Mouse (Mus musculus) frontal cortex, adult 2 months (tissue): ENCODE data around the gene Gli2. TPM values are rescaled to one million over a fixed set of nuclear protein-coding genes. Genes with fewer than 3 reads are reported as not detected.

Experiments used
- DNase-seq, 2 experiments: peaks; one replicate each; pipeline ENCODE4 v3.0.0; 2022; ENCODE audit warnings: low spot score in 1 of 2; ENCODE audit errors: extremely low spot score in 1 of 2
- polyA plus RNA-seq: library from polyadenylated mRNA; depleted of rRNA; stranded (reverse); fragments of >200 nt; gene quantifications from 2 replicates; pipeline ENCODE4 v1.2.3, GENCODE M21; 2012

The Gli2 gene
- polyA plus RNA-seq, 1 experiment, result 2.2 TPM

DNA sequence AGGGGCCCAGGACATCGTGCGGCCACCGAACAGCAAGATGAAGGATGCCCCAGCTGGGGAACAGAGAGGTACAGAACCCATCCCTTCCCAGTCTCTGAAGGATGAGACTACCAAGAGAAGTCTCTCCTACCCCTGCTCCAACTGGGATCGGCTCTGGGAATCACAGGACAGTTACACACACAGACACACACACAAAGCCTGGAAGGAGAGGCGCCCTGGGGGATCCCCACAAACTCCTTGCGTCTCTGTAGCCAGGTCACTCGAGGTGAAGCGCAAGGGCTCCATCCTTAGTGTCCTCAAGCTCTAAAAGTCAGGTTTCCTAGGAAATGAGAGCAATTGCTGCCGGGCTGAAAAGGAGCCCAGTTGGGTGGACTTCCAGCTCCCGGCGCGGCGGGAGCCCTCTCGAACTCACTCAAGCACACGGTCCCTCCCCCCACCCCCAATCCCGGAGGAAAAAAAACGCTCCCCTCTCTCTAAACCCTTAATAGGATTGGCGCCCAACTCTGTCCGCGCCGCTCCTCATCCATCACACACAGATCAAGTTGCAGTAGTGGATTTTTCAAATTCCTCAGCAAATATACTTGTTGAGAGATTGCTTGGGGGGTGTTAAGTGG is 1.4 kb downstream of the Gli2 start:
- no peak for DNase-seq

DNA sequence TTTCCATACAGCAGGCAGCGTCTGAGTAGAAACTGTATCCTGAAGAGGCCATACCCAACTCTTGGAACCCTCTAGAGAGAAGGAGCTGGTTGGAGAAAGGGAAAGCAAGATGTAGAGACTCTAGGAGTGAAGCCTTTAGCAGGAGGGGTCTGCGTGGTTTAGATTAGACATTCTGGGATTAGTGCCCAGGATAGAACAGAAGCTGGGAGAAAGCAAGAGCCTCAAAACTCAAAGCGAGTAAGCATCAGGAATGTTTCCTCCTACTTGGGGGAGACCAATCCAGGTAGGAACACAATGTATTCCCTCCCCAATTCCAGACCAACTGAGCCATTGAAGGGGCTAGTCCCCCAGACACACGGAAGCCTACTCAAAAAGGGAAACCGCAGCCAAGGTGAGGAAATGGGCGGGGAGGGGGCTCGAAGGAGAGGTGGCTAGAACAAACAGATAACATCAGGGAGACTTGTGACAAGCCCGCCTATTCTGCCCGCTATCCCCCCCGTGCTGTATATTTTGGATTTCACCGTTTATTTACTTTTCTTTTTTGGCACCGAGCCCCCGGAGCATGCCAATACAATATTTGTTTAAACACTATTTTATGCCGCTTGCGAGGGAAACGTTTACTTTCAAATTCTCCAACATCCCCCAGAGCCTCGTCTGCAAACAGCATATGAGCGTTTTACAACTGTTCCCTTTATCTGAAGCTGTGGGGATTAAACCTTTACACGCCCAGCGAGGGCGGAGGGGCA is 2.1 kb downstream of the Gli2 start:
- DNase-seq, result no peak

DNA sequence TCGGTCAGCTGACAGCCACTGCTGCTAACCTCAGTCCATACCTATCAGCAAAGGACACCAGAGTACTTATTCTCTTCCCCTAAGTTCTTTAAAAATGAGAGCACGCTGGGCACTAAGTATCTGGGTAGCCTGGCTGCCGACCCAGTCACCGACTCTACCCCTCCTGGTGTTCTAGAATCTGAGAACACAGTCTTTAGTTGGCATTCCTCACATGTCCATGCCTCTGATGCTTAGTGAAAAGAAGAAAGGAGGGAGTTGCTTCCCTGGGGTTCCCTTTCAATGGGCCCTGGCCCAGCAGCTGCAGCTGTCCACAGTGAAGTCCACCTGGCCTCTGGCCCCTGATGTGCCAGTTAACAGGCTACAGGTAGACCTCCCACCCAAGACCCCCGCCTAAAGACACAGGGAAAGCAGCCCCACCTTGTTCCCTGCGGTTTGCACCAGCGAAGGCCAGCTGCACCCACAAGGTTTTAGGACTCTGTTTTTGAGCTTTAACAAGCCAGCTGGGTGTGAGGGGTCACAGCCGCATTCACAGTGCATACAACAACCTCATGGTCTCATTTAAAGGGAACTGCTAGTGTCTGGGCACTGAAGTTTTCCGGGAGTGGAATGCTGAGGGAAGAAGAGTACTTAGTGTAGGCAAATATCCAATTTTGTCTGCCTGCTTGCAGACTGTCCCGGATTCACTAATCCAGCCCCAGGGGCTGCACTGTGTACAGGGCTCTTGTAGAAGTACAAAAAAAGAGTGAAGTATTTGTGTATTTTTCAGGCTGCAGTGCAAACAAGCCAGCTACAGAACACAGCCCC is 3.4 kb downstream of the Gli2 start:
- DNase-seq, result no peak

DNA sequence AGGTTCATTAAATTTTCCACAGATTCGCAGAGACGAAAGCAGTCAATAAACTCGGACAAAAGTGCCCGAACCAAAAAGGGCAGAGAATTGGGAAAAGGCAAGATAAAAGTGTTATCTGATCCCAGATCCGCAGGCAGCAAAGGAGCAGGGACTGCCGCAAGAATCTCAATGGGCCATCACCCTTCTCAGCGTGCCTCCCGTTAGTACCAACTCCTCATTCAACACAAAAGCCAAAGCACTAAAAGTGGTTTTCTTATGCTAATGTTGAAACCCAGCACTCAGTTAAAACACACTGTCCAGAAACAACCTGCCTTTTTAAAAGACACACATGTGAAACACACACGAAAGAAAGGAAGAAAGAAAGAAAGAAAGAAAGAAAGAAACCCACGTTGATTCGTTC is 4.4 kb downstream of the Gli2 start:
- no peak for DNase-seq

DNA sequence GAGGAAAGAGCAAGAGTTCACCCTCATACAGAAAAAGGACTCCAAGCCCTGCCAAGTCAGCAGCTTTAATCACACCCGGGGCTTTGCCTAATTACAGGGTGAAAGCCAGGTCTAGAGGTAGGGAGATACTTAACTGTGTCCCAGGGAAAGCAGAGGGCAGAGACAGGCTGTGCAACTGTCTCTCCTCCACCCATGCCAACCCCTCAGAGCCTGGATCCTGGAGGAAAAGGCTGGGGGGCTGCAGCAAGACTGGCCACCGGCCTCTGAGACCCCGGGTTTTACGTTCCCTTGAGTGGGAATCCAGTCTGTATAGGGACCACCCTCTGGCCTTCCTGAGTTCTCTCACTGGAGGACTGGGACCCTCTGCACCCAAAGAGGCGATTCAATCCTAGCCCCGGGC is 4.9 kb downstream of the Gli2 start:
- no peak for DNase-seq

DNA sequence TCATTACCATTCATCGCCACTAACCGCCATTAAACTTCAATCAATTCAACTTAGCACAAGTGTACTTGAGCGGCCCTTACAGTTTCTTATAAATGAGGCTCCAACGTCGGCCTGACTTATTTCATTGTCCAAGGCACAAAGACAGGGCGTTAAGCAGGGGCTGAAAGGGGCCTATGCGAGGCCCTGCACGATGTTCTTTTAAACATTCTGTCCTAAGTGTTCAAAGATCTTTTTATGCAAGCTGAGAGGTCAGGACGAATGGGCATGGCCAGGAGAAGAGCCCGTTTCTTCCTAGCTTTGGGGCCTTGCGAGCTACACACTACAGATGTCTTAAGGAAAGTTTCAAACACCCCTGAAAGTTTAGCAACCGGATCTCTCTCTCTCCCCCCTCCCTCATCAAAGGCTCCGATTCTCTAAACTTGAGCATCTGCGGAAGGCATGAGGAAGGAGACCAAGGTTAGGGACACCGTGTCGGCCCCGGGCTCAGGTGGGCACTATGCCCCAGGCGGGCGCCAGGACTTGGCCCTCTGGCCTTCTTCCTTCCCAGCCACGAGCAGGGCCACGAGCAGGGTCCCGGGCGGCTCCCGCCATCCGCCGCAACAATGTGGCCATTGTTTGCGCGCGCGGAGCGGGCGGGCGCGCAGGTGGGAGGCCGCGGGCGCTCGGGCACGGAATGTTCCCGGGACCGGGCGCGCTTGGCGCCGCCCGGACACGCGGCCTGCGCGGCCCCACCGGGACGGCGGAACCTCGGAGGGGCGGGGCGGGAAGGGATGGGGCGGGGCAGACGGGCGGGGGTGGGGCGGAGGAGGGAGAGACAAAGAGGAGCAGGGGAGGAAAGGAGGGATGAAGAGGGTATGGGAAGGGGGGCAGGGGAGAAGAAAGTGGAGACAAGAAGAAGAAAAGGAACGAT is 5.7 kb downstream of the Gli2 start:
- no peak for DNase-seq

DNA sequence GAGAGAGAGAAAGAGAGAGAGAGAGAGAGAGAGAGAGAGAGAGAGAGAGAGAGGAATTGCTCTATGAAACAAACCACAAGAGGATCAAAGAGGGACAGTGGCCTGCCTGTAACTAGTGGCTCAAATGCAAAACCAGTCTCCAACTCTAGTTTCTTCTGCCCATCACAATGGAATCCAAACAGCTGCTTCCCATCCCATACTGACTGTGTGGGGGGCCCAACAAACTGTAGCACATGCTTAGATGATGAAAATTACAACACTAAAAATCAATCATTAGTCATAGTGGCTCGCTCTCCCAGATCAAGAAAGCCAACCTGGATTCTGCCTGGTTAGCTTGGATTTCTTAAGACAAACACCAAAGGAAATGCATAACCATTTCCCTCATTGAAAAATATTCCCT is 15.0 kb downstream of the Gli2 start:
- no peak for DNase-seq

DNA sequence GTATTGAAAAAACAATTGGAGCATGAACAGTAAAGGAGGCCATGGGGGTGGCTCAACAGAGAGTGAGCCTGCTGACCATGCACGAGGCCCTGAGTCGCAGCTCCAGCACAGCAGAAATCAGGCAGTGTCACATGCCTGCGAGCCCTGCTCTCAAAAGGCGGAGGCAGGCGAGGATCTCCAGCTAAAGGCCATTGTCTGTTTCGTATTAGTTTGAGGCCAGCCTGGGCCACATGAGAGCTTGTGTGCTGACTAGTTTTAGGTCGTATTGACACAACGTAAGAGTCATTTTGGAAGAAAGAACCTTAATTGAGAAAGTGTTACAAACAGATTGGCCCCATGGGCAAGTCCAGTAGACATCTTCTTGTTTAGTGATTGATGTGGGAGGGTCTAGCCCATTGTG is 17.5 kb downstream of the Gli2 start:
- no peak for DNase-seq

DNA sequence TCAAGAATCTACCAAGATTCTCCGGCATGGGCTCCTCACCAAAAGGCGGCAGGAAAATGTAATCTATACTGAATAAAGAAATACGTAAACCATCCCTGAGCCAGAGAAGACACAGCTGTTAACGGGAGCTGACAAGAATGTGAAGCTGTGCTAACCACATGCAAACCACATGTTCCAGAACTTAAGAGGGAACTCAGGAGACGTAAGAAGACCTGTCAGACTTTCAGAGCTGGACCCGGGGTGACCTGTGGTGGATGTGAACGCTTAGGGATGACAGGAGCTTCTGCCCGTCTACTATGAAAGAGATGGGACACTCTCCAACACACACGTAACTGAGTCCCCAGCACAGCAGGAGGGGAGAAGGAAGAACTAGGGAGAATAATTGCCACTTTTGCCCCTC is 18.1 kb downstream of the Gli2 start:
- DNase-seq, result no peak

DNA sequence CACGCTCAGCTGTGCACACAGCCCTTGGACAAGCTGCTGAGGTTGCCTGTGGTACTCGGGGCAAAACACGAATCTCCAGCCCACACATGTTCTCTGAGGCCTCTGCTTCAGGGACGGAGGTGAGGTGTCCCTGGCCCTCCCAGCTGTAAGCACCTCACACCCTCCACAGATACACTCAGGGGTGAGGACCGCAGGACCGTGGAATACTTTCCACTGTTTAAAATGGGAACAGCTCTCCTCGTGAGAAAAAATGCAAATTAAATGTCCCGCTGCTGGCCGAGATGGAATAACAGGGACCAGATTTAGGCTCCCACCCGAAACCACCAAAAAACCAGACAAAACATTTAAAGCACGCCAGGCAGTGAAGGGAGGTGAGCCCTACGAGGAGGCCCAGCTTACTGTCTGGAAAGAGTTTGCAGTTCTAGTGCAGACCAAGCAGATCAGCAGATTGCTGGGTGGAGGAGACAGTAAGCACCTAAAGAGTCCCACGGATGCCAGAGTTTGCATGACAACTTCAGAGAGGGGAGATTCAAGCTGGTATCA is 19.2 kb downstream of the Gli2 start:
- no peak for DNase-seq

DNA sequence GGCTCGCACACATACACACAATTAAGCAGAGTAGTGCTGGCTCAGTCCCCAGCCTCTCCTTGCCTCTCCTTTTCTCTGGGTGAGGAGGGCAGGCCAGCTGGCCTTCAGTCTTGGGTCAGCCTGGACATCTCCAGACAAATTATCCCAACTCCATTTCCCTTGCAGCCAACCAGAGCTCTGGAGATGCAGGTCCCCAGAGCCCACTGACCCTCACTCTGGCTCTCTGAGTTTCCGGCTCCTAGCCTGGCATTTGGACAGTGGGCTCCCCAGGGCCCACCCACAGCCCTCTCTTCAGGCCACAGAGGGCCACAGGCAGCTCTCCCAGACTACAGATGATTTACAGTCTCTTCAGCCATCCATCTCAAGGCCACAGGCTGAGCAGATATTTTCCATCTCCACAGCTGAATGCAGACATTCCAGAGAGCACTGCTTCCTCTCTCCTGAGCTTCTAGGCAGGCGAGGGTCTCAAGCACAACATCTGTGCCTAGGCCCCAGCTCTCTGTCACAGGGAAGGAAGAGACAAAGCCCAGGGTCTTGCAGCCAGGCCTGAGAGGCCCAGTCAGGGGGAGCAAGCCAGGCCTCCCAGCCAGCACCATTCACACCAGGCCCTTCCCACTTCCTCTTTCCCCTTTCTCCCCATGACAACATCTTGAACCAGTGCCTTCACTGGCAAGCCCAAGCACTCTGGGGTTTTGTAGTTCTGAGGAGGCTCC is 19.8 kb downstream of the Gli2 start:
- peak; percentile 50 to 66 for DNase-seq

DNA sequence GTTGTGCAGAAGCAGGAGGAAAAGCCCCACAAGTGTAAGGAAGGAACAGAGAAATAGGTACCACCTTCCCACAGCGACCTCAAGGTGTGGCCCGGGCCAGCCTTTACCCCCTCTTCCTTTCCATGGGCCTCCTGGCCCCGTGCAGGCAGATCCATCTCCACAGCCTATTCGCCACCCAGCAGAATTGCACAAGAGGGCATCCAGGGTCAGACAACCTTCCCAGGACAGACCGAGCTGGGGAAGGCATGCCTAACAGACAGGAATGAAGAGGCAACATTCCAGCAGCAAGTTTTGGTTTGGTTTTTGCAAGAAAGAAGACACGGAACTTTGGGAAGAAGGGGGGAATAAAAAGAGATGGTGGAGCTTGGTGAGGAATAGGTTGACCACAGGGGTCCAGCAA is 22.2 kb downstream of the Gli2 start:
- DNase-seq, result no peak

DNA sequence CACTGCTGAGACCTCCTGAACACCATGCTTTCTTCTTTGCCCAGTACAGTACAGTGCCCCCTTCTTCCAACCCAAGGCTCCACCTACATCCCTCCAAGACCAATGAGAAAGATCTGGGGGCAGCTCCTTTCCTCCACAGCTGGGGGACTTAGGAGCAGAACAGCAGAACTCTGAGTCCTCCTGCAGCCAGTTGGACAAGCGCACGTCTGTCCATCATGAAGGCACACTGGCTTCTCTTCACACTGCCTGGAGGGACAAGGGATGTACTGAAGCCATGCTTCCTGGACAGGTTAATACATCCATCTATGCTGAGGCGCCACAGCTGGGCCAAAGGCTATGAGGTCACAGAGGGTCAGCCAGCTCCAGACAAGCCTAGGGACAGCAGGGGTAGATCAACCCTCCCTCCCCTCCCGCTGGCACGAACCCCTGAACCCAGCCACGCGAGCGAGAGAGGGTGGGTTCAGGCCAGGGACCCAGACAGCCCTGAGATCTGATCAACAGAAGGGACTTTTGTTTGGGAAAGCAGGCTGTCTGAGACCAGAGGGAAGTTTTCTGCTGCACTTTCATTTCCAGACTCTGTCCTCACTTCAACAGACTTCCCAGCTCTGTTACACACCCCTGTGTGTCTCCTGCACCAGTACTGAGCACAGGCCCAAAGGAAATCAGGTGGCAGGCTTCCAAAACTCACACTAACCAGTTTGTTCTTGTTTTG is 27.6 kb downstream of the Gli2 start:
- DNase-seq, result no peak

DNA sequence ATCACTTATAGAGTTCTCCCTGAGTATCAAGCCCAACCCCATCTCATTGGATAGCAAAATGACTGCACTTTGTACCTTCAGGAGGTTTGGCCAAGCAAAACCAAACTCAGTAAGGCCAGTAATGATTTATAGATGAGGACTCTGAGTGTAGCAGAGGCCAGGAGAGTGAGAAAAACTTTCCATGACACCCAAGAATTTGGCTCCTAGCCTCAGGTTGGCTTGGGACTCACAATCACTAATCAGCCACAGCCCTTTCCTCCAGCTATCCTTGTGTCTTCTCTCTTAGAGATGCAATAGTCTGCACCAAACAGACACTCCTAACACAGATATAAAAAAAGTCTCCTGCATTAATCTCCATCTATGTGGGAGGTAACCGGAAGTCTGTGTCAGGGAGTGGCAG is 31.1 kb downstream of the Gli2 start:
- no peak for DNase-seq

DNA sequence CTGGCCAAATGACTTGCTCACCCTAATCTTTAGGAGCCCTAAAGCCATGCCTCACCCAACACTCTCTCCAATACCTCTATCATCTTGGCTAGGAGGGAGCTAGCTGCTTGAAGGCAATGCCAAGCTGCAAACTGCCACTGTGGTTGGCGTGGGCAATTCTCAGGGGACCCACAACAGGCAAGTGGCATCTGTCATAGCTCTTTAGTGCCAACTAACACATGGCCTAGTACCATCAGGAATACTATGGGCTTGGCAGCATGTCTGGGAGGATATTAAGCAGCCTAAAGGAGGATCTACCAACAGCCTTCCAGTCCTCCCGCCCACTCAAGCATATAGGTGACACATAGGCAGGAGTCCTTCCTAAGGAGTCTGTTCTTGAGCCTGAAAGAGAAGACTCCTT is 33.3 kb downstream of the Gli2 start:
- DNase-seq, result peak in 1 of 2 experiments; percentile 33

DNA sequence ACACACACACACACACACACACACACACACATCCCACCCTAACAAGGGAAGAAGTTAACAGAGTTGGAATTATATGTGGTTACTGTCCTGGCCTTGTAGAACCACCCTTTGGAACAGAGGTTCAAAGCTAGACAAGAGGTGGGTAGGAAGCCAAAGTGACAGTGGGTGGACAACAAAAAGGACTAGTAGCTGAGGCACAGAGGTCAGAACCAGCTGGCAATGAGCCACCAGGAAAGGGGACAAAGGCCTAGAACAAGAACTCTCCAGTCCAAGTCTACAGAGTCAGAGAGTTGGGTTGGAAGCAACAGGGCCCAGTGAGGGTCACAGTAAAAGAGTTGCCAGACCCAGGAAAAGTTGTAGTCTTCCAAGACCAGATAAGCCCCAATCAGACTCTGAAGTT is 34.4 kb downstream of the Gli2 start:
- no peak for DNase-seq

DNA sequence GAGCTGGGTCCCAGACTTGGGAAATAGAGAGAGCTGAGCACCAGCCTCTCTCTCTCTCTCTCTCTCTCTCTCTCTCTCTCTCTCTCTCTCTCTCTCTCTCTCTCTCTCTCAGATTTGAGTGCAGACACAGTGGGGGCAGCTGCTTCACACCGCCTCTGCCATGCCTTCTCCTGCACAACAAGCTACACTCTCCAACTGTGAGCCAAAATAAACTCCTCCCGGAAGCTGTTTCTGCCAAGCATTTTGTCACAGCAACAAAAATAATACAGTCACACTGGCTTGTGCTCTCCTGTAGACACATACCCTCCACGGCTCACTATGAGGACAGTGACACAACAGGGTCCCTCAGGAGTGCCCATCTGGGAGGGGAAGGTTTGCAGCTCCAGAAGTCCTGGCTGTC is 36.6 kb downstream of the Gli2 start:
- DNase-seq, result peak; percentile 22 to 59

DNA sequence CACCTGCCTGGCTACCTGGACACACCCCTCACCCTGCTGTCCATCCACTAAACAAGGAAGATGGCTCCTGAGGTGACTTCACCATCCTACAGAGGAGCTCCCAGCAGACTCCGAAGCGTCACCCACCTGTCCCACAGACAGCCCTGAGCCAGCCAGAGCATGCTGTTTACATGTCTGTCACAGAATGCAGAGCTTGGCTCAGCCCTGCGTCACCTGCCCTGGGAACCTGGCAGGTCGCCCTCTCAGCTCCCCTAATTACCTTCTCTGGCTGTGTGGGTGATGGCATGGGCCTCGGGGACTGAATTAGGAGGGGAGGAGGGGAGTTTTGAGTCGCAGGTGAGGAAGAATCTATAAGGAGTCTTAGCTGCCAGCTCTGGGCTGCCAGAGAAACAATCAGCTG is 38.3 kb downstream of the Gli2 start:
- no peak for DNase-seq

DNA sequence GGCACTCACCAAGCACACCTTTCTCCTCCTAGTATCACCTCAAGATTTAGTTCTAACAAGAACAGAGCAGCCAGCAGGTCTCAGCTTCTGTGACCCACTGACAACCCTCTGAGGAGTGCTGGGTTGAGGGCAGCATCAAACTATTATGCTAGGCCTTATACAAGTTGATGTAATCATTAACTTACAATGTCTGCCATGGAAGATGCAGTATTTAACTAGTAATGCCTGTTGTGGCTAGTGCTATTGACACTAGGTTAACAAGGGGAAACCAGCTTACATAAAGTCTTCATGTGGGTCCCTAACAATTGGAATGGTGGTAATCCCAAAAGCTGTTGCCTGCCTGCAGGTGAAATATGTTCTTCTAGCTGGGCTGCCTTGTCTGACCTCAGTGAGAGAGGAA is 44.5 kb downstream of the Gli2 start:
- no peak for DNase-seq
